Mouse (Mus musculus): ENCODE measurements at regions not wholly inside any gene's neighbourhood (a gene's known extent, or its start where the extent isn't known, plus 50 kb on each side); places are given as distances from the start of the nearest gene placed in this dataset.

DNA sequence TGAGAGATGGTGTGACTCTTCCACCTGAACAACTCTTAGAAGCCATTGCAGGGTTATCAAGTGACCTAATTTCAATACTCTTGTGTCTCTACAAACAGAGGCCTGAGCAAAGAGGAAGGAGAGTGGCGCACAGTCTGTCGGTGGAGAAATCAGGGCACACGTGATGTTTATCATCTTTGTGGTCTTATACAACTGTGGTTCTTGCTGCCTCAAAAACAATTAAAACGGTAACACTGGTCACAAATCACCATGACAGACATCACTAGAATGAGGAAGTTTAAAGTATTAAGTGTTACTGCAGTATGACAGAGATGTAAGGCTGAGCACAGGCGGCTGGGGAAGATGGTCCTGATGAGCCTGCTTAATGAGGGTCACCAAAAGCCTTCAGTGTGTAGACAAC is 73.6 kb downstream of the Sdc1 start:
- H3K4me1 ChIP-seq = peaks cover 10% of the 10 kb centered on the region; the same call in 1 of the 2 replicates
- WGBS = 69% methylated on average over 5 of the region's 5 CpGs
- H3K4me3 ChIP-seq = no peak overlapping the region
- no peak for ATAC-seq (ENCODE audit: extremely low read depth, insufficient number of reproducible peaks, low FRiP score, low TSS enrichment)
- no peak overlapping the region for H3K27ac ChIP-seq (replicated peaks)
- no peaks in the 10 kb centered on the region for H3K9me3 ChIP-seq
- no peaks in the 10 kb centered on the region for H3K27me3 ChIP-seq (replicated peaks)
- H3K9ac ChIP-seq = no peak overlapping the region
- no peak overlapping the region for H3K4me2 ChIP-seq
- no peaks in the 10 kb centered on the region for H3K36me3 ChIP-seq

DNA sequence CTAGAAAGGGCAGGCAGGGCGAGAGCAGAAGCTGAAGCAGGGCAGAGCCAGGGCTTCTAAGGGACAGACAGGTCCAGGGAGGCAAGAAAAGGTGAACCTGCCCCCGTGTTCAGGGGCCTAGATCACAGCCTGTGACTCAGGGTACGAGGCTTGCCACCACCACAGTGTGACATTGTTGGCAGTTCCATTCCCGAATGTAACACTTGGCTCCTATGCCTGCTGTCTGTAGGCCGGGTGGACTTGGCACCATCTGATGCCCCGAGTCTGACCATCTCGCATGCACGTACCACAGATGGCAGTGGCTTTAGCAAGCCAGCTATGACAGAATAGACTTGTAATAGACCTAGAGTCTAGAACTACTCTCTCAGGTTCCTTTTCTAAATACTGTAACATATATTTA is 74.3 kb downstream of the Sdc1 start:
- Histone ChIP-seq H3K9ac (no peak overlapping the region), H3K36me3 (no peaks in the 10 kb centered on the region), H3K4me1 (peaks cover 10% of the 10 kb centered on the region; the same call in 1 of the 2 replicates), H3K27me3 (replicated peaks) (no peaks in the 10 kb centered on the region), H3K4me2 (no peak overlapping the region), H3K9me3 (no peaks in the 10 kb centered on the region), H3K27ac (replicated peaks) (no peak overlapping the region), H3K4me3 (no peak overlapping the region)
- ATAC-seq (ENCODE audit: extremely low read depth, insufficient number of reproducible peaks, low FRiP score, low TSS enrichment) = no peak
- WGBS = 81% methylated on average over 8 of the region's 8 CpGs

DNA sequence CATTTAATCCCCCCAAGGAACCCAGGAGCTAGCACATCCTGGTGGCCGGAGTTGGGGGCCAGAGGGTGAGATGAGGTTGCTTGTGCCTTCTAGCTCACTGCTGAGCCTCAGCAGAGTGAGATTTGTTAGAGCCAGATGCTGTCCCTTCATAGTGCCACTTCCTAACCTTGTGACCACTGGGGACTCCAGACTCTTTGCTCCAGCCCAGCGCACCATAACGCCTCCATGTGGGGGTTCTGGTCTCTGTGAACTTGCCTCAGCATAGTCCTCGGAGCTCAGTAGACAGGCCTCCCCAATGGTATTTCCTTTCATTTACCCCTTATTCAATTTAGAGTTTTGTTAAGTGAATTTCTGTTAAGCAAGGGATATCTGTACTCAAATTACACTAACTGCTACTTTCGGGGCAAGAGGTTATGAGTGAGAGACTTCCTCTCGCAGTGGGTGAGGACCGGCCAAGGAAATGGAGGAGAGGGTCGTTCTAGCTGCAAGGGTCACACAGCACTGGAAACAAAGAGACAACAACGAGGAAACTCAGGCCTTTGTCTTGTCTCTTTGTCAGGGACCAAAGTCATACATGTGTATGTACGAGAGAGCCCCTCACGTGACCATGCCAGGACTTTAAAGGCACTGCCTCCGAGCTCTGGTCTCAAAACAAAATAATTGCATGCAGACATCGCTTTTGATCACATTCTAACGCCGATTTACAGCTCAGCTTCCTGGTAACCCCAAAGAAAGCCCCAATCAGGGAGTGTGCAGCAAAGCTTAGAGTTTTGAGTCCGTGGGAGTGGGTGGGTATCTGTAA is 74.8 kb upstream of the Laptm4a start:
- no peaks in the 10 kb centered on the region for H3K36me3 ChIP-seq
- H3K27me3 ChIP-seq (replicated peaks) = no peaks in the 10 kb centered on the region
- no peak overlapping the region for H3K27ac ChIP-seq (replicated peaks)
- H3K4me1 ChIP-seq = peaks cover 3% of the 10 kb centered on the region; the same call in 1 of the 2 replicates
- H3K9me3 ChIP-seq = no peaks in the 10 kb centered on the region
- H3K9ac ChIP-seq = no peak overlapping the region
- 62% methylated on average over 16 of the region's 16 CpGs for WGBS
- no peak overlapping the region for H3K4me2 ChIP-seq
- no peak for ATAC-seq (ENCODE audit: extremely low read depth, insufficient number of reproducible peaks, low FRiP score, low TSS enrichment)
- no peak overlapping the region for H3K4me3 ChIP-seq

DNA sequence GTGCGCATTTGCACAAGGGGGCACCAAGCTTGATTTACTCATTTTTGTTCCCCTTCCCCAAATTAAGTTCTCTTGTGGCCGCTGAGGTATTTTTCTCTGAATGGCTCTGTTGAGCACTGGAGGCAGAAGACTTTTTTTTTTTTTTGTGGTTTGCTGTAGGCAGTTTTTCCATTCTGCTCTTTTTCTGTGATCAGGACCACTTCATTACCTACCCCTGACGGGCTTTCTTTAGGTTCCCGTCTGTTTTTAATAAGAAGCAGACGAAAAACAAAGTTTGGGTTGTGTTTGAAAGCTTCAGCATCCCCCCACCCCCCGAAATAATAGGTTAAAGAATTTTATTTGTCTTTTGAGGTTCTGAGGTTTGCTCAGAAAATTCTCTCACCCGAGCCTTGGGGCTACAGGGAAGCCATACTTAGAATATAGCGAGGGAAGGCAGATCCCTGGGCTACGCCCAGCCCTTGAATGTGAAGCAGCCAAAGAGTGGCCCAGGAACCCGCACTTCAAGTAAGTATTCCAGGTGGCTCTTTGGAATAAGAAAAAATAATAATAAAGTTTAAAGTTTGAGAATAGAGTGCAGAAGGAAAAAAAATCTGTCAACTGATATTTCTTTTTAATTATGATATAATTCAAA is 74.1 kb upstream of the Laptm4a start:
- H3K9me3 ChIP-seq = no peaks in the 10 kb centered on the region
- H3K27ac ChIP-seq (replicated peaks) = no peak overlapping the region
- ATAC-seq (ENCODE audit: extremely low read depth, insufficient number of reproducible peaks, low FRiP score, low TSS enrichment) = no peak
- peaks cover 3% of the 10 kb centered on the region; the same call in 1 of the 2 replicates for H3K4me1 ChIP-seq
- H3K9ac ChIP-seq = no peak overlapping the region
- H3K4me2 ChIP-seq = no peak overlapping the region
- WGBS = 72% methylated on average over 10 of the region's 10 CpGs
- H3K36me3 ChIP-seq = no peaks in the 10 kb centered on the region
- H3K4me3 ChIP-seq = no peak overlapping the region
- H3K27me3 ChIP-seq (replicated peaks) = no peaks in the 10 kb centered on the region

DNA sequence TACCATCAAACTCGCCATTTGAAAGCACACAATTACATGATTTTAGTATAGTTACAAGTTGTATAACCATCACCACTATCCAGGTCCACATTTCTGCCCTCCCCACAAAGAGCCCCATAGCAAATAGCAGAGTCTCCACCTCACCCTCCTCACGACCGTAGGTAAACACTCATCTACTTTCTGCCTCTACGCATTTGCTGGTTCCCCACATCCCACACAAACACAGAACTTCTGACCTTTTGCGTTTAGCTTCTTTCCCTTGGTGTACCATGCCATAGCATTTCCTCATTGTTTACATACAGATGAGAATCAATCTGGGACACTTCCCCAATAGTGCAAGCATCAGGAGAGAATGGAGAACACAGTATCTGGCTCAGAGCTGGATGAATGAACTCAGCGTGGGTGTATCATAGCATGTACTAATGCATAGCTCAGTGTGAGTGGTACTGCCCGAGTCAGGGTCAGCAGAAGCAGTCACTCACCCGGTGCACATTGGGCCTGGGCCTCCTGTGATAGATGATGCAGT is 73.5 kb upstream of the Laptm4a start:
- no peak overlapping the region for H3K9ac ChIP-seq
- 82% methylated on average over 8 of the region's 8 CpGs for WGBS
- H3K4me3 ChIP-seq = no peak overlapping the region
- peaks cover 3% of the 10 kb centered on the region; the same call in 1 of the 2 replicates for H3K4me1 ChIP-seq
- H3K9me3 ChIP-seq = no peaks in the 10 kb centered on the region
- no peak for ATAC-seq (ENCODE audit: extremely low read depth, insufficient number of reproducible peaks, low FRiP score, low TSS enrichment)
- H3K4me2 ChIP-seq = no peak overlapping the region
- no peak overlapping the region for H3K27ac ChIP-seq (replicated peaks)
- H3K27me3 ChIP-seq (replicated peaks) = no peaks in the 10 kb centered on the region
- no peaks in the 10 kb centered on the region for H3K36me3 ChIP-seq

- no peak overlapping the region for H3K4me3 ChIP-seq
- H3K27me3 ChIP-seq (replicated peaks) = no peaks in the 10 kb centered on the region
- WGBS = 68% methylated on average over 4 of the region's 4 CpGs
- H3K9me3 ChIP-seq = no peaks in the 10 kb centered on the region
- H3K4me2 ChIP-seq = no peak overlapping the region
- peaks cover 29% of the 10 kb centered on the region for H3K4me1 ChIP-seq
- ATAC-seq (ENCODE audit: extremely low read depth, insufficient number of reproducible peaks, low FRiP score, low TSS enrichment) = no peak
- H3K27ac ChIP-seq (replicated peaks) = no peak overlapping the region
- no peak overlapping the region for H3K9ac ChIP-seq
- no peaks in the 10 kb centered on the region for H3K36me3 ChIP-seq
Measured at GRCm38 (mm10) chr12:8853858-8854257, 67.6 kb upstream of the Laptm4a start.

- Histone ChIP-seq H3K36me3 (no peaks in the 10 kb centered on the region), H3K4me2 (no peak overlapping the region), H3K27me3 (replicated peaks) (no peaks in the 10 kb centered on the region), H3K9ac (no peak overlapping the region), H3K9me3 (no peaks in the 10 kb centered on the region), H3K27ac (replicated peaks) (no peak overlapping the region), H3K4me1 (peaks cover 35% of the 10 kb centered on the region), H3K4me3 (no peak overlapping the region)
- WGBS = 73% methylated on average over 4 of the region's 4 CpGs
- ATAC-seq (ENCODE audit: extremely low read depth, insufficient number of reproducible peaks, low FRiP score, low TSS enrichment) = no peak
Measured at GRCm38 (mm10) chr12:8854401-8854800, 67.1 kb upstream of the Laptm4a start.

DNA sequence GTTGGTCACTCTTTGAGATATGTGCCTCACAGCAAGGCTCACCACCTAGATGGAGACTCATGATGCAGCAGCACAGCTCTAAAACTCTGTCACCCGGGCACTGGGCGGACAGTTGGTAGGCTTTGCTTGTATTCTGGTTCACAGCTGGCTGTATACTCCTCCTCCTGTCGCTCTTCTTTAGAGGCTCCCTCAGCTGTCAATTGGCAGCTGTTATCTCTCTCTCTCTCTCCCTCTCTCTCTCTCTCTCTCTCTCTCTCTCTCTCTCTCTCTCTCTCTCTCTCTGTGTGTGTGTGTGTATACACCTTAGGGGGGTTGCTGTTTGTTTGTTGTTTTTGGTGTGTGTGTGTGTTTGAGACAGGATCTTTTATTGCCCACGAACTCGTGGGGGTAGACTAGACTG is 66.3 kb upstream of the Laptm4a start:
- H3K4me2 ChIP-seq = no peak overlapping the region
- no peak overlapping the region for H3K9ac ChIP-seq
- no peak for ATAC-seq (ENCODE audit: extremely low read depth, insufficient number of reproducible peaks, low FRiP score, low TSS enrichment)
- H3K4me3 ChIP-seq = no peak overlapping the region
- no peaks in the 10 kb centered on the region for H3K27me3 ChIP-seq (replicated peaks)
- no peaks in the 10 kb centered on the region for H3K36me3 ChIP-seq
- no peak overlapping the region for H3K27ac ChIP-seq (replicated peaks)
- H3K9me3 ChIP-seq = no peaks in the 10 kb centered on the region
- peaks cover 42% of the 10 kb centered on the region for H3K4me1 ChIP-seq
- WGBS = 48% methylated on average over 5 of the region's 5 CpGs

GRCm38 (mm10) chr12:8856051-8856543 is 65.4 kb upstream of the Laptm4a start:
- Histone ChIP-seq H3K9me3 (no peaks in the 10 kb centered on the region), H3K4me2 (no peak overlapping the region), H3K4me1 (peaks cover 45% of the 10 kb centered on the region), H3K4me3 (no peak overlapping the region), H3K9ac (no peak overlapping the region), H3K36me3 (no peaks in the 10 kb centered on the region), H3K27ac (replicated peaks) (no peak overlapping the region), H3K27me3 (replicated peaks) (no peaks in the 10 kb centered on the region)
- no peak for ATAC-seq (ENCODE audit: extremely low read depth, insufficient number of reproducible peaks, low FRiP score, low TSS enrichment)
- WGBS = 7% methylated on average over 1 of the region's 1 CpGs

GRCm38 (mm10) chr12:8857308-8857707 is 64.2 kb upstream of the Laptm4a start:
- 45% methylated on average over 8 of the region's 8 CpGs for WGBS
- H3K9me3 ChIP-seq = no peaks in the 10 kb centered on the region
- H3K4me2 ChIP-seq = no peak overlapping the region
- H3K9ac ChIP-seq = no peak overlapping the region
- H3K27me3 ChIP-seq (replicated peaks) = no peaks in the 10 kb centered on the region
- no peak for ATAC-seq (ENCODE audit: extremely low read depth, insufficient number of reproducible peaks, low FRiP score, low TSS enrichment)
- H3K27ac ChIP-seq (replicated peaks) = no peak overlapping the region
- H3K36me3 ChIP-seq = no peaks in the 10 kb centered on the region
- no peak overlapping the region for H3K4me3 ChIP-seq
- H3K4me1 ChIP-seq = peaks cover 45% of the 10 kb centered on the region

DNA sequence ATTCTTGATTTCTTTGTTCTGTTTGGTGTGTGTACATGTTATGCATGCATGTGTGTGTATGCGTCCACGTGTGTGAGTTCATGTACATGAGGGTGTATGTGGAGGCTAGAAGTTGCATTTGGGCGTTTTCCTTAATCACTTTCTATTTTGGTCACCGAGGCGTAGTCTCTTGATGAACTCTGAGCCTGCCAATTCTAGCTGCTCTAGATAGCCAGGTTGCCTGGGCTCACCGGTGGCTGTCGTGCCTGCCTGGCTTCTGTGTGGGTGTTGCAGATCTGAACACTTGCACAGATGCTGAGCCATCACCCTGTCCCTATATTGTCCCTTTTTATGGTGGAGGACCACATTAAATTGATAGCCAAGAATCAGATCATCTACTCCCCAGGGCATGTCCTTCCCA is 62.7 kb upstream of the Laptm4a start:
- H3K36me3 ChIP-seq = no peaks in the 10 kb centered on the region
- H3K4me2 ChIP-seq = peak overlapping the region; percentile 33; the same call in 1 of the 2 replicates
- ATAC-seq (ENCODE audit: extremely low read depth, insufficient number of reproducible peaks, low FRiP score, low TSS enrichment) = no peak
- no peaks in the 10 kb centered on the region for H3K9me3 ChIP-seq
- H3K9ac ChIP-seq = peak overlapping the region; percentile 38; the same call in 1 of the 2 replicates
- peaks cover 45% of the 10 kb centered on the region for H3K4me1 ChIP-seq
- 33% methylated on average over 7 of the region's 7 CpGs for WGBS
- peak overlapping the region; percentile 63 for H3K27ac ChIP-seq (replicated peaks)
- H3K4me3 ChIP-seq = no peak overlapping the region
- 0 out of 2 replicates have a peak, but pooled peaks cover 3% of the 10 kb centered on the region for H3K27me3 ChIP-seq (replicated peaks)

Measured in heart, embryonic 13.5 days (tissue).